Mouse (Mus musculus) layer of hippocampus, postnatal 25 days (tissue): ENCODE data around the gene Clptm1. TPM values are rescaled to one million over a fixed set of nuclear protein-coding genes. Genes with fewer than 3 reads are reported as not detected.

Experiments used
- DNase-seq, 2 experiments: peaks; one replicate each; pipeline ENCODE4 v3.0.0; 2022; ENCODE audit warnings: mixed read lengths in 2 of 2, low spot score in 1 of 2; ENCODE audit errors: extremely low spot score in 1 of 2
- total RNA-seq, 2 experiments: library from RNA; stranded (reverse); gene quantifications; 2 replicates each; pipeline ENCODE4 v1.2.3; 2021

Gene Clptm1
- total RNA-seq, 2 experiments from 2014 or later: 148 TPM

- no peak for DNase-seq
Observed at GRCm38 (mm10) chr7:19667434-19667833, 2.6 kb upstream of the Clptm1 start.

- no peak for DNase-seq
Observed at GRCm38 (mm10) chr7:19666750-19667149, 1.9 kb upstream of the Clptm1 start.

GRCm38 (mm10) chr7:19664455-19664954 is 328 bp downstream of the Clptm1 start:
- DNase-seq: peak in 1 of 2 experiments; percentile 11

GRCm38 (mm10) chr7:19663940-19664339 is 893 bp downstream of the Clptm1 start:
- DNase-seq: no peak

DNA sequence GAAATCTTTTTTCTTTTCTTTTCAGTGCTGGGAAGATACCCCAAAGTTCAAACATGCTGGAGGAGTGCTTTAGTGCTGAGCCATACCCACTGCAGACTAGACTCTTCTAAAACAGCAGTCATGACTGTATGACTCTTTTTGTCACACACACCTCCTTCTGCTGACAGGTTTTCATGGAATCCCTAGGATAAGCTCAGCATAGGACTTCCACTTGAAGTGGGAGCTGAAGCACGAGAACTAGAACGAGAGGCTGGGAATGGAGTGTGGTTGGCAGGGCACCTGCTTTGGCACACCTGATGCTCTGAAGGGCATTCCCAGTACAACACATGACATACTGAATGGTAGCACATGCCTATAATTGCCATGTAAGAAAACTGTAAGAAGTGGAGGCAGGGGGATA is 12.2 kb downstream of the Clptm1 start:
- no peak for DNase-seq

DNA sequence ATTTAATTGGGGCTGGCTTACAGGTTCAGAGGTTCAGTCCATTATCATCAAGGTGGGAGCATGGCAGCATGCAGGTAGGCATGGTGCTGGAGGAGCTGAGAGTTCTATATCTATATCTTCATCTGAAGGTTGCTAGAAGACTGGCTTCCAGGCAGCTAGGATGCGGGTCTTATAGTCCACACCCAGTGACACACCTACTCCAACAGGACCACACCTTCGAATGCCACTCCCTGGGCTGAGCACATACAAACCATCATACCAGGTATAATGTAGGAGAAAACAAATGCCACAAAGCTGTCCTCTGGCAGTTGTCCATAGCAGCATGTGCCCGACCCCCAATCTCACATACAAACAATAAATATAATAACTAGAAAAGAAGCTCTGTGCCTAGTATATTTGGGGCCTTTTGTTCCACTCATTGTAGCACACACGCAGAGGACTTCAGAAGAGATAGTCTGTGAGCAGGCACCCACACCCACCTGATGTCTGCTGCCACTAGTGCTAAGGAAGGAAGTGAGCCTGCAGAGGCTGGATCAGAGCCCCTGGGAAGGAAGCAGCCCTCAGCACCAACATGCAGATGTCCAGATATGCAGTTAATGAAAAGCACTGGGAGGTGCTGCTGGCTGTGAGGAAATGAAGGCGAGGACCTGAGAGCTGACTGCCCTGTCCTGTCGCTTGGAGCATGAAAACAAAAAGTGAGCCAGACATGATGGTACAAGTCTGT is 13.6 kb downstream of the Clptm1 start:
- DNase-seq: no peak

GRCm38 (mm10) chr7:19641223-19641622 is 23.6 kb downstream of the Clptm1 start:
- DNase-seq: no peak

GRCm38 (mm10) chr7:19635074-19635827 is 29.6 kb downstream of the Clptm1 start:
- no peak for DNase-seq

DNA sequence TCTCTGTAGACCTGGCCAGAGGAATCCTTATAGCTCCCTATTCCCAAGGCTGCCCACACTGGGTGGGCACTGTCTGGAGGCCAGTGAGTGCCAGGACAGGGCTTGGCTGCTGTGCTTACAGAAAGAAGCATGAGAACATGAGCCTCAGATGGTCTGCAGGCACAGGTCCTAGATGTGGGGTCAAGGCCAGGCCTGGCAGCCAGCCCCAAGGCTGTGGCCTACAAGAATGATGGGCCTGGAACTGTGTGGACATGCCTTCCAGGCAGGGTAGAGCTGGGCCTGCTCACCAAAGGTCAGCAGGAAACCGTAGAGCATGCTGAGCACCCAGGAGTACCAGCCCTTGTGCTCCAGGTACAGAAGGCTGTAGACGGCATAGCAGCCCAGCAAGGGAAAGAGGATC is 30.2 kb downstream of the Clptm1 start:
- DNase-seq: no peak

GRCm38 (mm10) chr7:19633855-19634254 is 31.0 kb downstream of the Clptm1 start:
- DNase-seq: no peak

GRCm38 (mm10) chr7:19633197-19633596 is 31.6 kb downstream of the Clptm1 start:
- no peak for DNase-seq

DNA sequence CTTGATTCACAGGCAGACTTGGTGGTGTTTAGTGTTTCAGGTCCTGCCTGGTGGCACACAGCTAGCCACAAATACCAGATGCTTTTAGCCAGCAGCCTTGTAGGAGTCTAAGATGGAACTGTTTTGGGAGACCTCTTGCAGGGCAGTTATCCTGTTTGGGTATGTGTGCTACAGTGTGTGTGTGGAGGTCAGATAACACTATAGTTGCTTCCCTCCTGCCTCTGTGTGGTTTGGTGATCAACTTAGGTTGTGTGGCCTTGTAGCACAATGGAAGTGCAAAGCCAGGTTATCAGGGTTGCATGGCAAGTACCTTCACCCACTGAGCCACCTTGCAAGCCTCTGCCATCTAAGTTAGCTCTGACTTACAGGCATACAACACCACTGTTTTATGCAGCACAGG is 32.1 kb downstream of the Clptm1 start:
- no peak for DNase-seq

- no peak for DNase-seq
Observed at GRCm38 (mm10) chr7:19632275-19632674, 32.6 kb downstream of the Clptm1 start.

- DNase-seq: peak; percentile 73 to 87
Observed at GRCm38 (mm10) chr7:19629361-19629734, 35.5 kb downstream of the Clptm1 start, which contains the start of gene Relb. TSS of gene Relb (minus strand) at chr7:19629438.

- peak; percentile 64 to 74 for DNase-seq
Observed at GRCm38 (mm10) chr7:19628536-19629360, 36.1 kb downstream of the Clptm1 start.

DNA sequence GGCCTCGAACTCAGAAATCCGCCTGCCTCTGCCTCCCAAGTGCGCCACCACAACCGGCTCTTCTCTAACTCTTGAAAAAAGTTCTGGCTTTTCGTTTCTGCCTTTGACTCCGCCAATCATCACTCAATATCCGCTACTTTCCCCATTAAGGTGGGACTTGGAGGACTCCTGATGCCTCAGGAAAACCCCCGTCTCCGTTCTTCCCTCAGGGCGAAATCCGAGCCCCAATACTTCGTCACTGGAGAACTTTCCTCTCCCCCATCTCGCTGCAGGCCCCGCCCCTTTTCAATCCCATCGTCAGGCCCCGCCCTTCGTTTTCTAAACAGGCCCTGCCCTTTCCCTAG is 36.7 kb downstream of the Clptm1 start:
- peak in 1 of 2 experiments; percentile 46 for DNase-seq

DNA sequence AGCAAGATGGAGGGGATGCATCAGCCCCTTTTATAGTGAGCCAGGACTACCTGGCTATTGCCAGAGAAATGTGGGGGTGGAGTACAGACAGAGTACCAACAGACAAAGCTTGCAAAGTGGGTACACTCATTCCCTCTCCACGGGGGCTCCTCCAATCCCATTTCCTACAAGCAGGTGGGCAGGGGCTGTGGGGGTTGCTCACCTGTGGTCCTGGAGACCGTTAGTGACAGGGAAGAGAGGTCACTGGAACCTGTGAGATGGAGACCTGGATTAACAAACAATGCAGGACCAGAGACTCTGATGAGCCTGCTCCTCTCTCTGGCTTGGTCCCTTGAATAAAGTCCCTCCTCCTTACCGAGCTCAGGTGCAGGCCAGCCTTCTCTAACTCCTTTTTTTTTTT is 37.1 kb downstream of the Clptm1 start:
- DNase-seq: no peak

- no peak for DNase-seq
Observed at GRCm38 (mm10) chr7:19623433-19623832, 41.4 kb downstream of the Clptm1 start.

DNA sequence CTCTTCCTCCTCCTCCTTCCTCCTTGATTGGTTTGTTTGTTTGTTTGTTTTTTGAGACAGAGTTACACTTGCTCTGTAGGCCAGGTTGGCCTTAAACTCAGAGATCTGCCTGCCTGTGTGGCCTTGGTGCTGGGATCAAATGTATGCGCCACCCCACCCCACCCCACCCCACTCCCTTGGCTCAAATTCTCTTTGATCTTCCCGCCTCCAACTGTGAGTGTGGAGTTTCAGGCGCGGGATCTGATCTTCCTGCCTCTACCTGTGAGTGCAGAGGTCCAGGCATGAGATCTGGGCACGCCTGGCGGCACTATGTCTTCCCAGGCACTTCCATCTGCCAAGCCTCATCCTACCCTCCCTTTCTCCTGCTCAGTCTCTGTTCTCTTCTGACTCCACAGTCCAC is 42.6 kb downstream of the Clptm1 start:
- no peak for DNase-seq

DNA sequence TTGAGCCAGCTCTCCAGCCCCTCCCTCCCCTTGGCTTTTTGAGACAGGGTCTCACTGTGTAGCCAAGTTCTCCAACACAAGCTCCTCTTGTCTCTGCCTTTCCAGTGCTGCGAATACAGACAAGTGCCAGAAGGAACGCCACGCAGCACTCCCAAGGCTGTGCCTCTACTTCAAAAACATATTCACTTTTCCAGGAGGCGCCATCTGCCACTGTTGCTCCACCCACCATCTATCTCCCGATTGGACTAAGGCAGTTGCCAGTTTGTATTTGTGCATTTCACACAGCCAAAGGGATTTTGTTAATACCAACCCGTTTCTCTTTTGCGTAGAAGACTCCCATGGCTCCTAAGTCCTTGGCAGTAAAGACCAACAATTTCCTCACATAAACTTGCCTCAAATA is 44.0 kb downstream of the Clptm1 start:
- peak in 1 of 2 experiments; percentile 35 for DNase-seq
